ENCODE assay signal across 8 mouse cellular contexts in the genomic region with DNA sequence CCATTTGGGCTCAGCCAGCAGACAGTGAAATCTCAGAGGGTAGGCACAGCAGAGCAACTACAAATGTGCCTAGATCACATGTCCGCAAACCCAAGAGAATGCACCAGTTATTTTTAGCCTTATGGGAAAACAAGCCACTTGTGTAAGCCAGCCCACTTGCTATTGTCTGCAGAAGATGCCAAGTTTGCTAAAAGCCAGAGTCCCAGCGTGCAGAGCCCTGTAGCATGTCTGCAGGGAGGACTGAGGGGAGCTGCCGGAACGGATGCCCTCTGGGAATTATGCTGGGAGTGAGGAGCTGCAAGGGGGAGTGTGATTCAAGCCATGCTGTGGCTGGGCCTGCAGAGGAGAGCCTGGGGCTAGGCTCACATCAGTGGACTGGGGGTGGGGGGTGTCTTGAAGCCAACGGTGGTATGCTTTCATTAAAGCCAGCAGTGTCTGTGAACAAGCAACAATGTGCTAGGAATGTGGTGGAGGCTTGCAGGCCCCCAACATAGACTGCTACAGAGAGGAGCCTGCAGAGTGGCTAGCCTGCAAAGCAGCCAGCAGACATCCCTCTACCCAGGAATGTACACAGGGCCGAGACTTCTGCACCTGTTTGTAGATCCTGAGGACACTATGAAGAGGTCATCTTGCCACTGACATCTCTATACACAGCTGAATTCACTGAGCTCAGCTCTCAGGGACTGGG.
DNase-seq lines count a peak whose midpoint lies in the region; ATAC-seq and TF ChIP-seq lines count a peak whose summit lies in the region.

No protein-coding gene starts in this region.

- no peaks in the 10 kb centered on the region for H3K9me3 ChIP-seq in forebrain, postnatal 0 days (ENCODE audit: low read length)
- H3K9me3 ChIP-seq in intestine, embryonic 15.5 days: no peaks in the 10 kb centered on the region
- no peaks in the 10 kb centered on the region for H3K9me3 ChIP-seq in limb, embryonic 14.5 days (ENCODE audit: control insufficient read depth, low read length)
- no peaks in the 10 kb centered on the region for H3K9me3 ChIP-seq in midbrain, embryonic 16.5 days (replicated peaks; ENCODE audit: control insufficient read depth, low read length, poor library complexity, severe bottlenecking)

- 14% methylated on average over 6 of the region's 6 CpGs for WGBS in forebrain, postnatal 0 days
- 29% methylated on average over 6 of the region's 6 CpGs for WGBS in intestine, embryonic 15.5 days
- 33% methylated on average over 6 of the region's 6 CpGs for WGBS in limb, embryonic 14.5 days
- 37% methylated on average over 6 of the region's 6 CpGs for WGBS in midbrain, embryonic 16.5 days

- H3K9ac ChIP-seq in forebrain, postnatal 0 days: peak overlapping the region; percentile 29; the same call in 1 of the 2 replicates
- no peak overlapping the region for H3K9ac ChIP-seq in intestine, embryonic 15.5 days
- peak overlapping the region; percentile 9; the same call in 1 of the 2 replicates for H3K9ac ChIP-seq in limb, embryonic 14.5 days (ENCODE audit: low read depth, low read length, severe bottlenecking)
- 0 out of 2 replicates have a peak overlapping the region, but pooled peaks have one; percentile 21 for H3K9ac ChIP-seq in midbrain, embryonic 16.5 days (ENCODE audit: low read depth, low read length)

- no peak for TF ChIP-seq POLR2A in limb, embryonic 14.5 days (IDR thresholded peaks at IDR 0.05; ENCODE audit: borderline replicate concordance, extremely low read depth, insufficient read depth, insufficient read length)

- ATAC-seq in forebrain, postnatal 0 days: peak; percentile 83
- peak; percentile 36 for ATAC-seq in intestine, embryonic 15.5 days
- peak; percentile 59 for ATAC-seq in limb, embryonic 14.5 days (ENCODE audit: low FRiP score, low read depth)
- peak; percentile 52 for ATAC-seq in midbrain, embryonic 16.5 days
- ATAC-seq in granulocyte monocyte progenitor cell, adult 5-6 weeks (replicated peaks; ENCODE audit: poor library complexity, severe bottlenecking): no peak

- peak overlapping the region; percentile 80 for H3K27ac ChIP-seq in forebrain, postnatal 0 days (ENCODE audit: low read depth, low read length)
- peak overlapping the region; percentile 63 for H3K27ac ChIP-seq in intestine, embryonic 15.5 days
- 0 out of 2 replicates have a peak overlapping the region, but pooled peaks have one; percentile 38 for H3K27ac ChIP-seq in limb, embryonic 14.5 days (replicated peaks; ENCODE audit: low read depth, low read length)
- peak overlapping the region; percentile 75 for H3K27ac ChIP-seq in midbrain, embryonic 16.5 days (ENCODE audit: low read length)

- peaks cover 12% of the 10 kb centered on the region for H3K4me1 ChIP-seq in forebrain, postnatal 0 days (ENCODE audit: insufficient read depth)
- H3K4me1 ChIP-seq in intestine, embryonic 15.5 days (replicated peaks): peaks cover 32% of the 10 kb centered on the region
- peaks cover 23% of the 10 kb centered on the region for H3K4me1 ChIP-seq in limb, embryonic 14.5 days (ENCODE audit: control insufficient read depth, insufficient read depth, low read length)
- peaks cover 18% of the 10 kb centered on the region for H3K4me1 ChIP-seq in midbrain, embryonic 16.5 days (ENCODE audit: control insufficient read depth, insufficient read depth, low read length)

- TF ChIP-seq CTCF in forebrain, postnatal 0 days (IDR thresholded peaks at IDR 0.05; ENCODE audit: low read depth): no peak

- no peaks in the 10 kb centered on the region for H3K27me3 ChIP-seq in forebrain, postnatal 0 days (ENCODE audit: insufficient read depth, low read length)
- H3K27me3 ChIP-seq in intestine, embryonic 15.5 days (replicated peaks): no peaks in the 10 kb centered on the region
- H3K27me3 ChIP-seq in limb, embryonic 14.5 days (ENCODE audit: control insufficient read depth, insufficient read depth, low read length): no peaks in the 10 kb centered on the region
- H3K27me3 ChIP-seq in midbrain, embryonic 16.5 days (ENCODE audit: control insufficient read depth, insufficient read depth, low read depth, low read length): no peaks in the 10 kb centered on the region

- peaks cover 8% of the 10 kb centered on the region; the same call in 1 of the 2 replicates for H3K36me3 ChIP-seq in forebrain, postnatal 0 days (ENCODE audit: insufficient read depth)
- H3K36me3 ChIP-seq in intestine, embryonic 15.5 days: no peaks in the 10 kb centered on the region
- peaks cover 17% of the 10 kb centered on the region for H3K36me3 ChIP-seq in limb, embryonic 14.5 days (ENCODE audit: control insufficient read depth, insufficient read depth, low read length)
- H3K36me3 ChIP-seq in midbrain, embryonic 16.5 days (ENCODE audit: control insufficient read depth, insufficient read depth, low read length): no peaks in the 10 kb centered on the region

- no peak overlapping the region for H3K4me2 ChIP-seq in forebrain, postnatal 0 days (ENCODE audit: low read depth)
- H3K4me2 ChIP-seq in intestine, embryonic 15.5 days (replicated peaks): no peak overlapping the region
- H3K4me2 ChIP-seq in limb, embryonic 14.5 days (replicated peaks; ENCODE audit: low read depth, low read length, severe bottlenecking): no peak overlapping the region
- no peak overlapping the region for H3K4me2 ChIP-seq in midbrain, embryonic 16.5 days (ENCODE audit: low read length)

- no peak overlapping the region for H3K4me3 ChIP-seq in forebrain, postnatal 0 days (ENCODE audit: low read depth, low read length)
- no peak overlapping the region for H3K4me3 ChIP-seq in intestine, embryonic 15.5 days (replicated peaks)
- no peak overlapping the region for H3K4me3 ChIP-seq in limb, embryonic 14.5 days (replicated peaks; ENCODE audit: low read length)
- H3K4me3 ChIP-seq in midbrain, embryonic 16.5 days (ENCODE audit: low read depth, low read length): no peak overlapping the region

- DNase-seq in adrenal gland, adult (ENCODE audit: inconsistent age in 2 of 2, low spot score in 1 of 2): peak; percentile 46 to 79
- DNase-seq in adrenal gland, adult 8-10 months: no peak
- peak; percentile 96 for DNase-seq in brain, adult 2 months (ENCODE audit: low read depth, low spot score)
- DNase-seq in forebrain, postnatal 0 days: peak; percentile 73
- peak; percentile 54 for DNase-seq in limb, embryonic 14.5 days (ENCODE audit: low spot score)
